Mouse (Mus musculus): Measurements from ENCODE around the gene Vmn1r22.
A peak's percentile ranks its signal among the peaks of the same experiment; 100 is the strongest.
"Not testable (repeated sequence)": the region's sequence is repeated elsewhere in the genome, so short reads cannot be mapped to it uniquely, and the experiment has no call there.

Vmn1r22 gene

GRCm38 (mm10) chr6:57907928-57908327, at the start of gene Vmn1r22:
TSS of gene Vmn1r22 (minus strand) at chr6:57908028.
- no peak for DNase-seq (ENCODE audit: low spot score in 2 of 2)

GRCm38 (mm10) chr6:57926738-57927137, 18.9 kb upstream of the Vmn1r22 start, which contains the start of gene Vmn1r23:
TSS of gene Vmn1r23 (minus strand) at chr6:57926838.
- no peak for DNase-seq (ENCODE audit: low spot score in 2 of 2)

- DNase-seq (ENCODE audit: low spot score in 2 of 2): peak; percentile 20 to 29
Measured at GRCm38 (mm10) chr6:57859043-57860042, 48.5 kb downstream of the Vmn1r22 start.

GRCm38 (mm10) chr6:57851177-57851576, 56.7 kb downstream of the Vmn1r22 start:
- not testable (repeated sequence) for DNase-seq (ENCODE audit: low spot score in 2 of 2)

GRCm38 (mm10) chr6:57850286-57850685, 57.5 kb downstream of the Vmn1r22 start, which contains the start of gene Vmn1r21:
TSS of gene Vmn1r21 (minus strand) at chr6:57850343.
- DNase-seq (ENCODE audit: low spot score in 2 of 2): no peak

Data from natural killer cell, adult 2 months (primary cell).